Mouse (Mus musculus) kidney, adult 2 months (tissue): ENCODE measurements around the gene Gpatch3.

Source experiments
- CTCF ChIP-seq: fragments of 200-500 bp; conservative IDR thresholded peaks from 2 replicates; pipeline ENCODE4 v1.5.1; 2011; ENCODE audit warnings: low read depth, mild to moderate bottlenecking, control low read depth, low read length, moderate library complexity, mixed read lengths; ENCODE audit not compliant: insufficient read depth, insufficient read length
- POLR2A ChIP-seq: fragments of 200-500 bp; IDR thresholded peaks from one replicate; pipeline ENCODE4 v1.6.1; 2011; ENCODE audit warnings: low read depth, low read length, control low read depth

GRCm38 (mm10) chr4:133600306-133600705 lies 25.8 kb downstream of the Gpatch3 start:
- TF ChIP-seq CTCF (no peak), POLR2A (no peak)
